Mouse (Mus musculus) neutrophil, adult 59 days (primary cell): ENCODE measurements around the gene Bbs4. TPM values are rescaled to one million over a fixed set of nuclear protein-coding genes. Genes with fewer than 3 reads are reported as not detected.

Experiments used
- total RNA-seq, 2 experiments: library from RNA; stranded (reverse); gene quantifications; 1 replicate in 1 of 2; 2 replicates in 1 of 2; pipeline ENCODE4 v1.2.4; 2023

The Bbs4 gene
- 1 to 10 TPM; 2.4 to 4.3 TPM for total RNA-seq

DNA sequence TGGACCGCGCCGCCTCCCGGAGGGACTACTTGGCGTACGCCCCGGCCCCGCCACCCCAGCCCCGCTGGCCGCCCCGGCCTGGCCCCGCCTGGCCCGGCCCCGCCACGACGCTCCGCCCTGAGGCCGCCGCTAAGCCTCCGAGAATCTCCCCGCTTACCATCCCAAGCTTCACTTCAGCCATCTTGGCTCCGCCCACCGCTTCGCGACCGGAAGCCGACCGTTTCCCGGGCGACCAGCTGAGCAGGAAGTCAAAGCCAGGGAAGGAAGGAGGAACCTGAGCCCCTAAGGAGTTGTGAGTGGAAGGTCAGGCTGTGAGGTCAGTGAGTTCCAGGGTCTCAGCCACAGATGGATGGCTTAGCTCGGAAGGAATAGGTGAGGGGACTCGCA, at the start of gene Bbs4:
Gene Bbs4, minus strand, starts transcription at position 256 of the 387 bp plus-strand sequence.

DNA sequence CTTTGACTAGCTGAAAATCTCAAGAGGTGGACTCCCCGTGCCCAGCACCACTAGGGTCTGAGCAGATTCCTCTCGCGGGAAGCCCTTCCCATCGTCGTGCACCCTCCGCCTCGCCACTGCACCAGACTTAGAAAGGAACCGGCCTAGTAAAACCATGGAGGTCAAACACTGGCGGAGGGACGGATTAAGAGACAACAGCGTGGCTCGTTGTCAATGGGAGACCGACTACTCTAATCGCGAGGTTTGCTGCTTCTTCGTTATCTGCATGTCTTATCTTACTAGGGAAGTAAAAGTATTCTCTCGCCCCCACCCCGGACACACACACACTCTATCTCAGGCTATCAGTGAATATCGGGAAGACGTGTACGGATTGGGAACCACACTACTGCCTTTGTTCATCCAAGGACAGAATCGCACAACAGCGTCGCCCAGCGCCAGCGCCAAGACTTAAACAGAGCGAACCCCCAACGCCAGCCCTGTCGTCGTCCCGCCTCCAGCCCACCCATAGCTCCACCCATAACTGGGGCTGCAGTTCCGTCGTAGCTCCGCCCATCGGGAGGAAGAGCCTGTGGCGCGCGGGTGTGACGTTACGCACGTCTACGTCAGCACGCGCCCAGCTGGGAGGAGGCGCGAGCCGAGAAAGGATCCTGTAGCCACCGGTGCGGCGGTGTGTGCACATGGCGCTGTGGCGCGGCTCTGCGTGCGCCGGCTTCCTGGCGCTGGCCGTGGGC, 62.2 kb downstream of the Bbs4 start, which contains the start of gene Adpgk:
Gene Adpgk, plus strand, starts transcription at position 602 of the 731 bp plus-strand sequence.

Other genes with a start within 250 kb of the Bbs4 start
- 100 to 1,000 TPM; 672 to 826 TPM for gene Adpgk, start 62.0 kb downstream of the Bbs4 start, total RNA-seq
- gene Arih1, start 133.1 kb upstream of the Bbs4 start, total RNA-seq, result 100 to 1,000 TPM; 122 to 133 TPM
- 100 to 1,000 TPM; 136 to 157 TPM for gene Hexa, start 186.0 kb upstream of the Bbs4 start, total RNA-seq
- 1 to 10 TPM; 6.8 to 7.0 TPM for gene Tmem202, start 186.3 kb upstream of the Bbs4 start, total RNA-seq
- gene Celf6, start 224.4 kb upstream of the Bbs4 start, total RNA-seq, result not detected